Mouse (Mus musculus) heart, postnatal 25 days (tissue): ENCODE results near the gene Zc3h12c. TPM values are rescaled to one million over a fixed set of nuclear protein-coding genes. Genes with fewer than 3 reads are reported as not detected.
"Not testable (repeated sequence)": the region's sequence is repeated elsewhere in the genome, so short reads cannot be mapped to it uniquely, and the experiment has no call there.

Source experiments
- DNase-seq: peaks from one replicate; pipeline ENCODE4 v3.0.0; 2022; ENCODE audit warnings: low spot score
- intact Hi-C: fragments of 180-260 bp; cut with DNase I; formaldehyde crosslinking; loops from one replicate; pipeline ENCODE4 v1.15.1; 2025
- total RNA-seq, 2 experiments: library from RNA; stranded (reverse); gene quantifications; 2 replicates each; pipeline ENCODE4 v1.2.3; 2021

Zc3h12c gene
- total RNA-seq, 2 experiments from 2014 or later, result 8.1 to 9.2 TPM

- intact Hi-C loops, result loop anchor here (10.0 kb wide), 1 partner anchor 179 kb away; no protein-coding TSS in a partner anchor
- no peak for DNase-seq
These were observed 62.9 kb downstream of the Zc3h12c start for GRCm38 (mm10) chr9:52105423-52105822.

- intact Hi-C loops, result loop anchor here (10.0 kb wide), 1 partner anchor 181 kb away; no protein-coding TSS in a partner anchor
- DNase-seq, result no peak
These were observed 64.2 kb downstream of the Zc3h12c start for GRCm38 (mm10) chr9:52104225-52104615.

DNA sequence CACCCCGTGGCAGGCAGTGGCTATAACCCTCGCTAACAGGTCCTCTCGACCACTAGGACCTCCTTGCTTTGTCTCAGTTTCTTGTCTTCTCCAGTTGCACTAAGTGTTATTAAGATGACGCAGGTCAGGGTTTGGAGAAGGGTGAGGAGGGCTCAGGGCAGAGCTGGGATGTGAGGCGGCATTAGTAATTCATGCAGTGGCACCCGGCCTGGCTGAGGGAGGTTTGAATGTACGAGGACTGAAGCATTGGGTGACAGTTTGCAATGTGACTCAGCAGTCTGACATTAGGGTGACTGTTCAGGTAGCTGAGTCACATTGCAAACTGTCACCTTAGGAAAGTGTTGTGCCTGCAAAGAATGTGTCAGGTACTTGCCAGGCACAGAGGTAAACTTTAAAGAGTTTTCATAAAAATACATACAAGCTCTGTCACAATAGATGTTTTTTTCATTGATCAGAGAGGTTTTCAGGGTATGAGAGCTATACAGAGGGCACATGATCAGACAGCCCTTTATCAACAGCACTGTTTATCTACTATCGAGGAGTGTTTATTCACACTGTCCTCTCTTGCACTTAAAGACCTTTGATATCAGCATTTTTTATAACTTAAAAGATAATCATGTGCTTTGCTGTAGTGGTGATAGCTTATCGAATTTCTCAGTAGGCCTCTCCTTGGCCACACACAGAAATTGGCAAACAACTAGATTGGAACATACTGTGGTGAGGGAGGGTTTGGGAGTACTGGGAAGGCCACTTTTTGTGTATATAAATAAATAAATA lies 64.7 kb downstream of the Zc3h12c start:
- DNase-seq, result no peak
- intact Hi-C loops, result loop anchor here (10.0 kb wide), 1 partner anchor 181 kb away; no protein-coding TSS in a partner anchor

DNA sequence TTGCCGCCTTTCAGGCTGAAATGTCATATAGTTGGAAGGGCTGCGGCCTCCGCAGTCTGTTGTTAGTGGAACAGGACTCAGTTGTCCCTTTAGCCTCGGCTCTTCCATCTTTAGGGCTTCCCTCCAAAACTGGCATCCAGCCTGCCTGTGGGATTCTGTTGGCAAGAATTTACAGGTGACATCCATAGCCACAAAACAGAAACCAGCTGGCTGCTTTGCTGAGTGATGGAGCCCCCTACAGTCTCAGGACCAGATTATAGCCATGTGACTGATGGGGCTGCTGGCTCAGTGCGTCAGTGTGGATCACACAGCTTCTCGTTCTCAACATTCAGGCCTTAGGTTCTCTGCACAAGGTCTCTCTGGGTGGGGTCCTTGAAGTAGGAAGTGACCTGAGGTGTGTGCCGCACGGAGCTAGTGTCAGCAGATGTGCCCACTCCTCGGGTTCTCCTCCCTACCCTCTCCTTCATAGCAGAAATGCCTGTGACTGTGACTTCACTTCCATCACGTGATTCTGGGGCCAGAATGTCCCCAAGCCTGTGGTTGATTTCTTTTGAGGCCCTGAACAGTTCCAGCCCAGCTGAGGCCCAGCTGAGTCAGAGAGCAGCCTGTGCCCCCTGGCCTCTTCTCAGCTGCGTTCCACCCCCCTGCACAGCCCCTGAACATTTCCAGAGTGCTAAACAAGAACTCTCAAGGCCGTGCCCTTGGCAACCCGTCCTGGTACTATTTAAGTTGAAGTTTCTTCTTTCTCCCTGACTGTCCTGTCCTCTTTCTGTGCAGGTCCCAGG lies 66.1 kb downstream of the Zc3h12c start:
- DNase-seq, result no peak
- intact Hi-C loops, result loop anchor here (10.0 kb wide), 1 partner anchor 183 kb away; no protein-coding TSS in a partner anchor

DNA sequence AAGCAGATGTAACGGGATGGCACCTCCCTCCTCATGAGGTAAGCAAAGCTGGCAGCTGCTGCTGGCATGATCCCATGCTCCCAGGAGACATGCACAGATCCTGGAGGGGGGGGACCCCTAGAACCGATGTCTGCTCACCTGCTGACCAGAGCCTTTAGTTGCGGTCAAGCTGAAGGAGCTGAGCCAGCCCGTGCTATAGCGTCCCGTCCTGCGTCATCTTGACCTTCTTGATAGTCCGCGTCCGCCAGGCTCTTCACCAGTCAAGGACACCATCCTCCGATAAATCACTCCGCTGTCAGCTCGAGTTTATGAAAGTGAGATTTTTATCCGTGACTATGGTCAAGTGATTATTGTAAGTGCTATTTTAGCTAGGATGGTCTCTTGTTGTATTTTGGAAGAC lies 67.9 kb downstream of the Zc3h12c start:
- no peak for DNase-seq
- intact Hi-C loops, result loop anchor here (10.0 kb wide), 1 partner anchor 184 kb away; no protein-coding TSS in a partner anchor

DNA sequence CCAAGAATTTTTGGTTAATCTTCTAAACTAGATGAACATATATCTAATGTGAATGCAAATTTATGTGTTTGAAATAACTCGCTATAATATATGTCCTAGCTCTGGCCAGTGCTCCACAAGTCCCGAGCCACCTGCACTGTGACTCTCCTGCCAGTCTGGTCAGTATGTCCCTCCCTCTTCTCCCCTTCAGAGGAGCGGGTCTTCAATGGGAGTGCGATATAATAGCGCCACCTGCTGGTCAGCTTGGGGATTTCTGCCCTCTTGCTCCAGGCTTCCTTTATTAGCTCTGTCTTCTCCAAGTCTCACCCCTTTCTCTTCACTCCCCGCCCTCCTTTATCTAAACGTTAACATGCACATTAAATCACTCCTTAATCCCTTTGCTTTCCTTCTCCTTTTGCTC lies 69.8 kb downstream of the Zc3h12c start:
- intact Hi-C loops, result loop anchor here (1.0 to 5.0 kb wide), 3 partner anchors 51 to 121 kb away; partner anchors contain the start of gene Rdx
- peak; percentile 48 for DNase-seq

DNA sequence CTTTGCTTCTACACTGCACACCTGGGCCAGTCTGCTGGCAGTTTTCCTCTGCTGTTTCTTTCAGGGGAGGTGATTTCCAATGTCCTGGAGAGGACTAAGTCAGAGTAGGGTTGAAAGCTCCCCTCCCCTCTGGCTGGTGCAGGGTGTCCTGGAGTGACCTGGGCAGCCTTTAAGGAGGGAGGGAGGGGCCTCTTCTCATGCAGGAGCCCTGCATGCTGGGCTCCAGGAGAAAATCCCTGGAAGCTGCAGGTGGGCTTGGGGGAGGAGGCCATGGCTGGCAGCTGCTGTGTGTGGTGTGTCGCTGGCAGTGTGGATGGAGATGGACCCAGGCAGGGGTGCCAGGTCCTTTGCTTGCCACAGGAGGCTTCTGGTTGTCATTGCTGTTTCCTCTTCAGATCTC lies 71.0 kb downstream of the Zc3h12c start:
- no peak for DNase-seq
- intact Hi-C loops, result loop anchor here (5.0 kb wide), 2 partner anchors 50 to 120 kb away; partner anchors contain the start of gene Rdx

DNA sequence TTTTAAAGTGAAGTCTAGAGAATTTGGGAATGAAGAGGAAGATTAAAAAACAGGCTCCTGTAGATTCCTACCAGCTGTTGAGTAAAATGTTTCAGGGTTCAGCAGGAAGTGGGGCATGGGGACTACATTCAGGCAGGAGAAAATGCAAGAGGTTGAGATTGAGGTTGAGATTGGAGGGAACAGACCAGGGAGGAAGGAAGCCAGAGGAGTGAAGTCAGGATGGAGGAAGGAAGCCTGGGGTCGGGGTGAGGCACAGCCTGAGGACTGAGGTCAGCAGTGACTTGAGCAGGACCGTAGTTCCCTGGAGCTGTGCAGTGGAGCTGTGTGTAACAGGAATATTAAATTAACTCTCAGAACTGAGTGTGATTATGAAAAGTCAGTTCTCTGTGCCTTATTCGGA lies 72.7 kb downstream of the Zc3h12c start:
- no peak for DNase-seq
- intact Hi-C loops, result loop anchor here (5.0 kb wide), 2 partner anchors 48 to 118 kb away; partner anchors contain the start of gene Rdx

DNA sequence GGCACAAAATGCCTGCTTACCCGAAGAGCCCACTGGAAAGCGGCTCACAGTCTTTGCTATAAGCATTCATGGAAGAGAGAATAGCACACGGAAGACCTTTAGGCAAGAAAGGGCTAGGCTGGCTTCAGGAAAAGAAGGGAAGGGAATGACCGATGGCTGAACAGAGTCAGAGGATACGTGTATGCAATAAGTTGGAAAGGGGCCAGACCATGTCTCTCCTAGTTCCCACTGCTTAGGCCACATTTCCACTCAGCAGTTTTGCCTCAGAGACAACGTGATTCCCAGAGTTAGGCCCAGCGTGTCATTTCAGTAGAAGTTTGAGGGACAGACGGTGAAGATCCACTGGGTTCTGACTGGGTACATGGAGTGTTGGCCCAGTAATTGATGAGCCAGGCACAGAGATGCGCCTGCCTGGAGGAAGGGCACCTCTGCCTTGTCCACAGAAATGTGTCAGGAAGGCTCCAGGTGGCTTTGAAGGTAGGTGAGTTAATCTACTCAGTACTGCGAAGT lies 73.8 kb downstream of the Zc3h12c start:
- no peak for DNase-seq
- intact Hi-C loops, result no loop called here

GRCm38 (mm10) chr9:52094016-52094415 lies 74.4 kb downstream of the Zc3h12c start:
- DNase-seq, result no peak
- intact Hi-C loops, result no loop called here

- intact Hi-C loops, result no loop called here
- no peak for DNase-seq
These were observed 75.3 kb downstream of the Zc3h12c start for GRCm38 (mm10) chr9:52093108-52093507.

GRCm38 (mm10) chr9:52092311-52092710 lies 76.1 kb downstream of the Zc3h12c start:
- DNase-seq, result no peak
- intact Hi-C loops, result no loop called here

DNA sequence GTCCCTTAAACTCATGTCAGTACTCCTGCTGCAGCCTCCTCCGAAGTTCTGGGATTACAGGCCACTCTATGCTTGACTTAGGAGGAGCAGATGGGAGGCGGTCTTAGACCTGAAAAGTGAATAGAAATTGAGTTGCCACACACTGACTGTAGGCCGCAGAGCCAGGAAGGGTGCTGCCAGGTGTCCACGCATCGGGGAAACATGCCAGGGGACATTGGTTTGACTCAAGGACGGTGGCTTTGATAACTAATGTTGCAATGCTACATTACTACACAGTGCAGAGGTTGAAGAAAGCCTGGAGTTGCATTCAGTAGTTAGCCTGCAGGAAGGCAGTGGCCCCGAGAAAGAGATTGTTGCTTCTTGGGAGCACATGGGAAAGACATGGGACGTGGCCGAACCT lies 76.6 kb downstream of the Zc3h12c start:
- intact Hi-C loops, result no loop called here
- DNase-seq, result no peak

- DNase-seq, result no peak
- intact Hi-C loops, result no loop called here
These were observed 86.0 kb downstream of the Zc3h12c start for GRCm38 (mm10) chr9:52082414-52082813.

- DNase-seq, result no peak
- intact Hi-C loops, result no loop called here
These were observed 86.4 kb downstream of the Zc3h12c start for GRCm38 (mm10) chr9:52081979-52082378.

- DNase-seq, result no peak
- intact Hi-C loops, result no loop called here
These were observed 90.7 kb downstream of the Zc3h12c start for GRCm38 (mm10) chr9:52077692-52078091.

GRCm38 (mm10) chr9:52076089-52076488 lies 92.3 kb downstream of the Zc3h12c start:
- intact Hi-C loops, result no loop called here
- DNase-seq, result no peak

- intact Hi-C loops, result no loop called here
- DNase-seq, result no peak
These were observed 96.2 kb downstream of the Zc3h12c start for GRCm38 (mm10) chr9:52072202-52072601.

DNA sequence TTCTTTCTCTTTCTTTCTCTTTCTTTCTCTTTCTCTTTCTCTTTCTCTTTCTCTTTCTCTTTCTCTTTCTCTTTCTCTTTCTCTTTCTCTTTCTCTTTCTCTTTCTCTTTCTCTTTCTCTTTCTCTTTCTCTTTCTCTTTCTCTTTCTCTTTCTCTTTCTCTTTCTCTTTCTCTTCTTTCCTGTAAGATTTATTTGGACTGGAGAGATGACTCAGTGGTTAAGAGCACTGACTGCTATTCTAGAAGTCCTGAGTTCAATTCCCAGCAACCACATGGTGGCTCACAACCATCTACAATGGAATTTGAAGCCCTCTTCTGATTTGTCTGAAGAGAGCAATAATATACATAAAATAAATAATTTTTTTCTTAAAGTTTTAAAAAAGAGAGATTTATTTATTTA lies 97.0 kb downstream of the Zc3h12c start:
- intact Hi-C loops, DNase-seq: not testable (repeated sequence)

GRCm38 (mm10) chr9:52070052-52070451 lies 98.3 kb downstream of the Zc3h12c start:
- intact Hi-C loops, result no loop called here
- DNase-seq, result no peak
